Mouse (Mus musculus): ENCODE results near the gene Kcmf1.

DNA sequence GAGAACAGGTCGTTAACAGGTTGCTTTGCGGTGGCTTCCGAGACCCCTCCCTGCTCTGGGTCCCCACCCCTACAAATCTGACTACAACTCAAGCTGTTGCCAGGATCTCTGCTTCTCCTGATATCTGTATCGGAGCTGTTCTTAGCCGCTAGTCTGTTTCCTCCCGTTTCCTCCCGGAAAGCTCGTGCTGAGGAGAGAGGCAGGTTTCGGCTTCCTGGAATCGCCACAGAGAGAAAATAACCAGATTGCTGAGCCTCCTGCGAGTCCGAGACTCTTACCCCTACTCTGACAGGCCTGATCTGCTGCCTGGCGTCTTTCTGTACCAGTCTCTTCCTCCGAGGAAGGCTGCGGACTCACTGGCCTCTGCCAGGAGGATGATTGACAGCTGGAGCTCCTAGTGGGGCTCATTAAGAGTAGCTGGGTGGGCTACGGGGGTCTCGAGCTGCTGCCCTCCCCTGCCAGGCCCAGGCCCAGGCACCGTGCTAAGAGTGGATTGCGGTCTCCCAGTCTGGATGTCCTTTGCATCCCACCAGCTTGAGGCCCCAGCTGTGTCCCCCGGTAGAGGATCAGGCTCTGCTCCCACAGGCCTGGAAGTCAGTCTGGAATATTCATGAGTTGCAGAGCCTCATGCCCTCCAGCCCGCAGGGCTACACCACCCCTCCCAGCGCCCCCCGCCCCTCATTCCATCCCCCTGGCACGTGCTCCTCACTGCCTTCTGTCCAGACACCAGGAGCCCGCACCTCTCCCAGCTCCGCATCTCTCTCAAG, 74.6 kb downstream of the Kcmf1 start:
- TF ChIP-seq MYOD1 (IDR thresholded peaks at IDR 0.05; ENCODE audit: control insufficient read depth, insufficient read length, low read depth) (no peak), CTCF (IDR thresholded peaks at IDR 0.05; ENCODE audit: control insufficient read depth, insufficient read depth, insufficient read length) (no peak), MAX (IDR thresholded peaks at IDR 0.05) (no peak), USF1 (IDR thresholded peaks at IDR 0.05; ENCODE audit: low read depth) (no peak), MYOG (IDR thresholded peaks at IDR 0.05; ENCODE audit: control insufficient read depth, extremely low read depth, insufficient read length) (no peak), CEBPB (IDR thresholded peaks at IDR 0.05; ENCODE audit: low read depth) (no peak)
